Mouse (Mus musculus) lung, postnatal 14 days (tissue): ENCODE measurements at regions not wholly inside any gene's neighbourhood (a gene's known extent, or its start where the extent isn't known, plus 50 kb on each side); places are given as distances from the start of the nearest gene placed in this dataset.

Experiments
- DNase-seq: peaks from one replicate; pipeline ENCODE4 v3.0.0; 2021

DNA sequence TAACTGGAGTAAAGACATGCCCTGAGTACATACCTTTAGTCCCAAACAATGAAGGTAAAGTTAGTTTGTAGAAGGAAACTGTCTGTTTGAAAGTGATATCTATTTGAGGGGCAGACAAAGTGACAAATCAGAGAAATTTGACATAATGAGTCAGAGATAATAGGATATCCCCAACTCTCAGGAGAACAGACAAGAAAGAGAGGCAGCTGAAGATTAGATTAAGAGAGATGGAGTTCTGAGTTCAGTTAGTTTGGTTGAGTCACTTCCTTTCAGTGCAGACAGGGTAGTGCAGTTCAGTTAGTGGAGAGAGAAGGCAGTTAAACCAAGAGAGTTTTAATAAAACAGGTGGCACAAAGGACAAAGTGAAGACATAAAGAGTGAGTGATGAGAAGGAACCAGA is 477.4 kb upstream of the Diaph2 start:
- DNase-seq: no peak

- DNase-seq: peak; percentile 28
Observed at GRCm38 (mm10) chrX:129303987-129304386, 445.6 kb upstream of the Diaph2 start.

GRCm38 (mm10) chrX:129309380-129309779 is 440.2 kb upstream of the Diaph2 start:
- no peak for DNase-seq

- DNase-seq: no peak
Observed at GRCm38 (mm10) chrX:129329441-129329840, 420.1 kb upstream of the Diaph2 start.

DNA sequence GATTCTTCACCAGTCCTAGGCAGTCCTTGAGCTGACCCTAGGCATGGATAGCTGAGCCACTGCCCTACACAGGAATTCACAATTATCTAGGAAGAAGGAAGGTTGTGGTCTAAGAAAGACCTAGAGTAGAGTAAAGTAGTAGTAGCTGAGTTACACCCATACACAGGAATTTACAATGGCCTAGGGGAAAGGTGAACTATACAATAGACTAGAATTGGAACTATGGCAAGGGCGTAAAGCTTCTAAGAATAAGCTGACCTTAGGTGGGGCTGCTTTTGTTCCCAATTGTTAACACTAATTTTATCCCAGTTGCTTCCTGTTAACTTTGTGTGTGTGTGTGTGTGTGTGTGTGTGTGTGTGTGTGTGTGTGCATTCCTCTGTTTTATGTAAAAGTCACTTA is 416.7 kb upstream of the Diaph2 start:
- no peak for DNase-seq
